Mouse (Mus musculus): ENCODE measurements around the gene Kcnh1.

DNA sequence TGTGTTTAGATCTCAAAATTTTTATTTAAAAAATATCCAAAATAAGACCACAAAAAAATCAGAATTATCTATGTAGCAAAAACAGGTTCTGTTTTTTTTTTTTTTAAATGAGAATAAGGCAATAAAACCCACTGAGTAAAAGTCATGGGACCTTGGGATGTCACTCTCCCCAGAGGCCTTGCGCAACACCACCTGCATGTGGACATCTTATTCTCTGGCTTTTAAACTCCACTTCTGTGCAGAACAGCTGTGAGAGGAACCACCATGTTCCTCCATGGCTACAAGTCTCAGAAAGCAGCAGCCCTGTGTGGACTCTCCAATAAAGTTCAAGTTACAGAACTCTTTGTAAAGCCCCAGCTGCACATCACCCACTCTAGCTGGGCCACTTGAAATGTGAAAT lies 322.2 kb downstream of the Kcnh1 start:
- TF ChIP-seq POLR2A (IDR thresholded peaks at IDR 0.05; ENCODE audit: extremely low read depth, insufficient read depth, low read length) (no peak), CTCF (IDR thresholded peaks at IDR 0.05; ENCODE audit: extremely low read depth, insufficient read depth, low read length) (no peak)
